ENCODE assay signal across 9 mouse cellular contexts in the genomic region with DNA sequence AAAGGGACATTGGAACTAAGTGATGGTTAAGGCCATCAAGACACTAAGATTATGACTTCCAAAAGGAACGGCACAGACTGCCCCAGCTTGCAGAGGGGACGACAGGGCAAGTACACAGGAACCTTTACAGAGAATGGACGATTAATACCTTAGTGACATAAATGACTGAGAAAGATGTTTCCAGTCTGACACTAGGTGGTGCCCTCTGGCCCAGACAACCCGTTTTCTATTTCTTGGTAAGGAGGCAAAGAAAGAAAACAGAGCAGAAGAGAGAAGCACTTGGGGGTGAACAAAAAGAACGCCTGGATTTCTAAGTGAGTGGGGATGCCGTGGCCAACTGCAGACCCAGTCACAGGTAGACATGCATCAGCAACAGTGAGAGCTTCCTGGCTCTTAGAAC. TPM values are rescaled to one million over a fixed set of nuclear protein-coding genes. Genes with fewer than 3 reads are reported as not detected.
DNase-seq lines count a peak whose midpoint lies in the region; ATAC-seq and TF ChIP-seq lines count a peak whose summit lies in the region.
"Had no signal": no experiment of that assay in that cellular context is flagged by ENCODE, and none has a peak within 500 bp of the region (broad histone marks: within the 10 kb centered on the region; RNA-seq: fewer than 3 reads in every experiment).

No protein-coding gene starts in this region.

- peaks cover 17% of the 10 kb centered on the region for H3K4me1 ChIP-seq in forebrain, embryonic 14.5 days (ENCODE audit: control insufficient read depth, insufficient read depth, low read length)
- H3K4me1 ChIP-seq in intestine, embryonic 16.5 days (ENCODE audit: control insufficient read depth, insufficient read depth, low read length): peaks cover 27% of the 10 kb centered on the region
- H3K4me1 ChIP-seq in liver, postnatal 0 days (ENCODE audit: insufficient read depth): peaks cover 39% of the 10 kb centered on the region
- H3K4me1 ChIP-seq in neural tube, embryonic 14.5 days (ENCODE audit: control insufficient read depth, insufficient read depth, low read length): peaks cover 22% of the 10 kb centered on the region

- no peaks in the 10 kb centered on the region for H3K36me3 ChIP-seq in forebrain, embryonic 14.5 days (ENCODE audit: control insufficient read depth, insufficient read depth, low read length)
- H3K36me3 ChIP-seq in intestine, embryonic 16.5 days (ENCODE audit: control insufficient read depth, insufficient read depth, low read length): no peaks in the 10 kb centered on the region
- H3K36me3 ChIP-seq in liver, postnatal 0 days (replicated peaks; ENCODE audit: insufficient read depth, low read length): peaks cover 7% of the 10 kb centered on the region
- no peaks in the 10 kb centered on the region for H3K36me3 ChIP-seq in neural tube, embryonic 14.5 days (ENCODE audit: control insufficient read depth, insufficient read depth, low read length)

- ATAC-seq in forebrain, embryonic 14.5 days: no peak
- ATAC-seq in intestine, embryonic 16.5 days: no peak
- ATAC-seq in liver, postnatal 0 days: no peak
- ATAC-seq in neural tube, embryonic 14.5 days (ENCODE audit: low read depth): no peak
- no peak for ATAC-seq in frontal cortex, adult (ENCODE audit: low TSS enrichment)

- TF ChIP-seq EP300 in liver, postnatal 0 days (IDR thresholded peaks at IDR 0.05; ENCODE audit: low read depth): no peak

- peak; percentile 80 for TF ChIP-seq CTCF in liver, postnatal 0 days (IDR thresholded peaks at IDR 0.05; ENCODE audit: low read depth)

- H3K27ac ChIP-seq in forebrain, embryonic 14.5 days (ENCODE audit: low read depth, low read length): no peak overlapping the region
- H3K27ac ChIP-seq in intestine, embryonic 16.5 days (ENCODE audit: low read length): no peak overlapping the region
- H3K27ac ChIP-seq in liver, postnatal 0 days (ENCODE audit: low read depth): peak overlapping the region; percentile 82
- no peak overlapping the region for H3K27ac ChIP-seq in neural tube, embryonic 14.5 days (ENCODE audit: low read depth, low read length)
- H3K27ac ChIP-seq: macrophage had no signal

- 22% methylated on average over 6 of the region's 6 CpGs for WGBS in forebrain, embryonic 14.5 days
- WGBS in intestine, embryonic 16.5 days: 25% methylated on average over 6 of the region's 6 CpGs
- WGBS in liver, postnatal 0 days (ENCODE audit: insufficient replicate concordance): 11% methylated on average over 6 of the region's 6 CpGs
- 19% methylated on average over 6 of the region's 6 CpGs for WGBS in neural tube, embryonic 14.5 days

- DNase-seq in cerebellum, adult 11 months: peak; percentile 51
- no peak for DNase-seq in cerebellum, adult 8-10 months
- DNase-seq in c-Kit-positive CD71-positive TER-119-negative erythroid progenitor cells, embryonic 14.5 days (ENCODE audit: low read depth): peak; percentile 63
- DNase-seq in forebrain, embryonic 14.5 days (ENCODE audit: low spot score): peak; percentile 57
- DNase-seq in liver, postnatal 0 days: peak; percentile 57

- peak overlapping the region; percentile 33 for H3K9ac ChIP-seq in forebrain, embryonic 14.5 days (ENCODE audit: low read length)
- H3K9ac ChIP-seq in intestine, embryonic 16.5 days (ENCODE audit: low read depth, low read length): no peak overlapping the region
- H3K9ac ChIP-seq in liver, postnatal 0 days (replicated peaks): peak overlapping the region; percentile 98
- no peak overlapping the region for H3K9ac ChIP-seq in neural tube, embryonic 14.5 days (replicated peaks; ENCODE audit: low read depth, low read length)

- H3K9me3 ChIP-seq in forebrain, embryonic 14.5 days (replicated peaks; ENCODE audit: control insufficient read depth, low read length): no peaks in the 10 kb centered on the region
- H3K9me3 ChIP-seq in intestine, embryonic 16.5 days (ENCODE audit: control insufficient read depth, low read length): no peaks in the 10 kb centered on the region
- no peaks in the 10 kb centered on the region for H3K9me3 ChIP-seq in liver, postnatal 0 days (ENCODE audit: low read length)
- no peaks in the 10 kb centered on the region for H3K9me3 ChIP-seq in neural tube, embryonic 14.5 days (ENCODE audit: control insufficient read depth, low read length)

- no peak overlapping the region for H3K4me3 ChIP-seq in forebrain, embryonic 14.5 days (ENCODE audit: low read depth, low read length)
- no peak overlapping the region for H3K4me3 ChIP-seq in intestine, embryonic 16.5 days (ENCODE audit: low read length)
- H3K4me3 ChIP-seq in liver, postnatal 0 days (ENCODE audit: low read depth, low read length): peak overlapping the region; percentile 97
- no peak overlapping the region for H3K4me3 ChIP-seq in neural tube, embryonic 14.5 days (ENCODE audit: low read depth, low read length)

- H3K27me3 ChIP-seq in forebrain, embryonic 14.5 days (replicated peaks; ENCODE audit: control insufficient read depth, insufficient read depth, low read length): no peaks in the 10 kb centered on the region
- no peaks in the 10 kb centered on the region for H3K27me3 ChIP-seq in intestine, embryonic 16.5 days (replicated peaks; ENCODE audit: control insufficient read depth, insufficient read depth, low read length)
- no peaks in the 10 kb centered on the region for H3K27me3 ChIP-seq in liver, postnatal 0 days (ENCODE audit: insufficient read depth, low read length)
- no peaks in the 10 kb centered on the region for H3K27me3 ChIP-seq in neural tube, embryonic 14.5 days (ENCODE audit: control insufficient read depth, insufficient read depth, low read length)

- H3K4me2 ChIP-seq in forebrain, embryonic 14.5 days (ENCODE audit: low read length): peak overlapping the region; percentile 80
- peak overlapping the region; percentile 20 for H3K4me2 ChIP-seq in intestine, embryonic 16.5 days (ENCODE audit: low read depth, low read length)
- H3K4me2 ChIP-seq in liver, postnatal 0 days (ENCODE audit: low read depth, low read length): peak overlapping the region; percentile 75
- H3K4me2 ChIP-seq in neural tube, embryonic 14.5 days (ENCODE audit: low read depth, low read length): peak overlapping the region; percentile 77

RNA-seq across cellular contexts. Expression of a gene that starts 2.2 kb away (rescaled TPM):
- 26.2 and 26.3 TPM in 2 replicates for polyA plus RNA-seq in forebrain, embryonic 14.5 days (2014; fragmentation: Nextera tagmentation; extraction: Ambion mirVana)
- polyA plus RNA-seq in intestine, embryonic 16.5 days (2015; fragmentation: Nextera tagmentation; extraction: Ambion mirVana): 20.0 and 21.2 TPM in 2 replicates
- polyA plus RNA-seq in liver, postnatal 0 days (2015; fragmentation: Nextera tagmentation; extraction: Ambion mirVana): 29.8 and 33.3 TPM in 2 replicates
- 40.1 and 42.4 TPM in 2 replicates for polyA plus RNA-seq in neural tube, embryonic 14.5 days (2014; fragmentation: Nextera tagmentation; extraction: Ambion mirVana)

Comparison
In these comparisons a context has a peak if more than half of its experiments do, and no peak if none do; other contexts are left out.
1. H3K4me2 ChIP-seq: peak in every context shown above with its lines; median percentile 80 in forebrain, embryonic 14.5 days; 77 in neural tube, embryonic 14.5 days; 75 in liver, postnatal 0 days; 20 in intestine, embryonic 16.5 days.
2. H3K9ac ChIP-seq: peak in forebrain, embryonic 14.5 days (single experiment) and liver, postnatal 0 days (single experiment); none in intestine, embryonic 16.5 days (single experiment) and neural tube, embryonic 14.5 days (single experiment).